14 mouse cellular contexts compared by ENCODE assay signal in genomic region chr9:30075233-30075632, GRCm38 (mm10).
"Had no signal": no experiment of that assay in that cellular context is flagged by ENCODE, and none has a peak within 500 bp of the region (broad histone marks: within the 10 kb centered on the region; RNA-seq: fewer than 3 reads in every experiment).

No protein-coding gene starts in this region.

- H3K27ac ChIP-seq: kidney, postnatal 0 days; layer of hippocampus, adult 2 months; limb, embryonic 15.5 days; liver, embryonic 14.5 days; midbrain, embryonic 10.5 days; midbrain, embryonic 15.5 days; neural tube, embryonic 12.5 days had no signal

- H3K4me2 ChIP-seq: limb, embryonic 15.5 days; midbrain, embryonic 15.5 days; neural tube, embryonic 12.5 days had no signal

- H3K36me3 ChIP-seq: limb, embryonic 15.5 days; midbrain, embryonic 10.5 days; midbrain, embryonic 15.5 days; neural tube, embryonic 12.5 days had no signal

- ATAC-seq: midbrain, embryonic 15.5 days had no signal

- H3K4me1 ChIP-seq: limb, embryonic 15.5 days; neural tube, embryonic 12.5 days had no signal

- H3K9me3 ChIP-seq: limb, embryonic 15.5 days; midbrain, embryonic 10.5 days; midbrain, embryonic 15.5 days; neural tube, embryonic 12.5 days had no signal

- H3K9ac ChIP-seq: limb, embryonic 15.5 days; liver, embryonic 14.5 days; midbrain, embryonic 15.5 days; neural tube, embryonic 12.5 days had no signal

- H3K27me3 ChIP-seq: limb, embryonic 15.5 days; midbrain, embryonic 15.5 days; neural tube, embryonic 12.5 days had no signal

- H3K4me3 ChIP-seq: layer of hippocampus, adult 2 months; limb, embryonic 15.5 days; midbrain, embryonic 10.5 days; midbrain, embryonic 15.5 days; neural tube, embryonic 12.5 days had no signal

- DNase-seq: kidney, adult 9 months; kidney, postnatal 36 days; lung, adult 18-20 months; lung, postnatal 4 days; spleen, adult 18-20 months; thymus, adult 18-20 months; thymus, postnatal 25 days had no signal
